Mouse (Mus musculus): Measurements from ENCODE around the gene Timm9. TPM values are rescaled to one million over a fixed set of nuclear protein-coding genes. Genes with fewer than 3 reads are reported as not detected.
A peak's percentile ranks its signal among the peaks of the same experiment; 100 is the strongest.

Timm9 gene
- 106 and 114 TPM in 2 replicates for polyA plus RNA-seq (2014; fragmentation: Nextera tagmentation; extraction: Ambion mirVana)

DNA sequence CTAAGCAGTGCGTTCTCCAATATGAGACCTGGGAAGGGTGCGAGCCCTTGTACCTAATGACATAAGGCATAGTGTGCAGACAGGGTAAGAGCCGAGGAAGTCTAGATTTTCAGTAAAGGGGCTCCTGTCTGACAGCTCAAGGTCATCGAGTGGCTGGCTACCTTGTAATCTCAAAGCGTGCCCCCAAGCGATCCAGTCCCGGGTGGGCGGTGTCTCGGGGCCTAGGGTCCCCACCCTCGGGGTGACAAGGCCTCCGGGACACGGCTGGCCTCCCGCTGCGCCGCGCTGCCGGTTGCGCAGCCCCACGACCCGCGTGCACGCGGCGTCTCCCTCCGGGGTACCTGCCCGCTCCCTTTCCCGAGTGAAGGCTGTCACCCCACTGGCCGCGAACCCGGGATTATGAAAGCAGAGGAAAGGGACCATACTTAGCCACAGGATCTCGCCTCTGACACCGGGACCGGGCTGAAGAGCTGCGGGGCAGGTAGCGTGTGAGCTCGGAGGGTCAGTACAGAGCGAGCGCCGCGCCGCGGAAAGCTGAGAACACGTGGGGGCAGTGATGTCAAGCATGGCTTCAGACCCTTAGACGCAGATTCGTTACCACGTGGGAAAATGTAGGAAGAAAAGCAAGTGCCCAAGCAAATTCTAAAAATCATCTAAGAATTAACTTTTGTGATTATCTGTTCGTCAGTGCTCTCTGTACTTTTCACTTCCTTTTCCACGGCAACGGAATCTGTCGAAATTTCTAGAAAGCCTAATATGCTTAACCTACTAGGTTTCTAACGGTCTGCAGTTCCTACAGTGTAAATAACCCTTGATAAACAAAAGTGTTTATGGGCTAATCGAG is at the start of gene Timm9, which contains the start of gene 2700049A03Rik:
Gene Timm9, minus strand, starts transcription at position 555 of the 844 bp plus-strand sequence.
Gene 2700049A03Rik, plus strand, starts transcription at position 719 of the 844 bp plus-strand sequence.
- DNase-seq (peak; percentile 90), ATAC-seq (ENCODE audit: low FRiP score, low TSS enrichment) (peak; percentile 94)
- peak within 1 kb of the TSS; percentile 81 for H3K4me2 ChIP-seq (ENCODE audit: low read length)
- H3K9me3 ChIP-seq (ENCODE audit: control insufficient read depth, low read length) = no peaks in the 10 kb centered on the region
- peak within 1 kb of the TSS; percentile 83 for H3K9ac ChIP-seq (replicated peaks; ENCODE audit: low read length)
- no peaks in the 10 kb centered on the region for H3K27me3 ChIP-seq (ENCODE audit: control insufficient read depth, insufficient read depth, low read length)
- H3K4me1 ChIP-seq (ENCODE audit: control insufficient read depth, insufficient read depth, low read length) = peaks cover 21% of the 10 kb centered on the region
- H3K4me3 ChIP-seq (replicated peaks; ENCODE audit: low read depth, low read length) = peak within 1 kb of the TSS; percentile 93
- H3K36me3 ChIP-seq (ENCODE audit: control insufficient read depth, insufficient read depth, low read length) = peaks cover 28% of the 10 kb centered on the region
- under 1% methylated on average over 52 of the region's 52 CpGs for WGBS
- peak within 1 kb of the TSS; percentile 76 for H3K27ac ChIP-seq (replicated peaks; ENCODE audit: low read depth, low read length)

DNA sequence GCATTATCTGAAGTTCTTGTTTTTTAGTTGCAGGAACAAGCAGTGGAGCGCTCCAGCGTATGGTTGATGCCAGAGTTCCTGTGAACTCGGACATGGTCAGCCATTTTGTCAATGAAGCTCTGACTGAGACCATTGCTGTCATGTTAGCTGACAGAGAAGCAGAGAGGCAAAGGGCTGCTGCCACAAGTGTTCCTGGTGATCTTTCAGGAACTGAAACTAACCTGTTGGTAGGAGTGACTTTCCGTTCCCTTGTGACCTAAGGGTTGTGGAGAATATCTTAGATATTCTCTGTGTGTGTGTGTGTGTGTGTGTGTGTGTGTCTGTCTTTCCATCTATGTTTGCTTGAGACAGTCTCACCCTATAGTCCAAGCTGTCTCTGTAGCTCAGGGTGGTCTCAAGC is 47.9 kb upstream of the Timm9 start:
- Histone ChIP-seq H3K9ac (replicated peaks; ENCODE audit: low read length) (no peak overlapping the region), H3K4me3 (replicated peaks; ENCODE audit: low read depth, low read length) (no peak overlapping the region), H3K4me2 (ENCODE audit: low read length) (no peak overlapping the region), H3K9me3 (ENCODE audit: control insufficient read depth, low read length) (no peaks in the 10 kb centered on the region), H3K36me3 (ENCODE audit: control insufficient read depth, insufficient read depth, low read length) (peaks cover 46% of the 10 kb centered on the region), H3K27me3 (ENCODE audit: control insufficient read depth, insufficient read depth, low read length) (no peaks in the 10 kb centered on the region), H3K27ac (replicated peaks; ENCODE audit: low read depth, low read length) (no peak overlapping the region), H3K4me1 (ENCODE audit: control insufficient read depth, insufficient read depth, low read length) (no peaks in the 10 kb centered on the region)
- DNase-seq = no peak
- WGBS = 99% methylated on average over 4 of the region's 4 CpGs
- no peak for ATAC-seq (ENCODE audit: low FRiP score, low TSS enrichment)

DNA sequence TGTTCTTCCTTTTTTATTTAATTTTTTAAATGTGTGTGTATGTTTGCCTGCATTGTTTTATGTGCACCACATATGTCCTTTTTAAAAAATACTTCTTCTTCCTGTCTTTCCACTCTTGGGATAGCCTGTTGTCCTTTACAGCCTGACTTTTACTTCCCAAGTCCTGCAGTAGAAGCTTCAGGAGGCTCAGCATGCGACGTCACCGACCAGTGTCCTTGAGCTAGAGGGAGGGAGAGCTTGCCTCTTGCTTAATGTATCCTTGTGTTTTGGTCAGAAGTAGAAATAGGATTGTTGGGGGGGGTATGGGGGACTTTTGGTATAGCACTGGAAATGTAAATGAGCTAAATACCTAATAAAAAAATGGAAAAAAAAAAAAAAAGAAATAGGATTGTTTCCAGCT is 47.3 kb upstream of the Timm9 start:
- Histone ChIP-seq H3K4me3 (replicated peaks; ENCODE audit: low read depth, low read length) (no peak overlapping the region), H3K9ac (replicated peaks; ENCODE audit: low read length) (no peak overlapping the region), H3K9me3 (ENCODE audit: control insufficient read depth, low read length) (no peaks in the 10 kb centered on the region), H3K4me2 (ENCODE audit: low read length) (no peak overlapping the region), H3K27me3 (ENCODE audit: control insufficient read depth, insufficient read depth, low read length) (no peaks in the 10 kb centered on the region), H3K27ac (replicated peaks; ENCODE audit: low read depth, low read length) (no peak overlapping the region), H3K4me1 (ENCODE audit: control insufficient read depth, insufficient read depth, low read length) (no peaks in the 10 kb centered on the region), H3K36me3 (ENCODE audit: control insufficient read depth, insufficient read depth, low read length) (peaks cover 47% of the 10 kb centered on the region)
- DNase-seq (no peak), ATAC-seq (ENCODE audit: low FRiP score, low TSS enrichment) (no peak)
- WGBS = 95% methylated on average over 3 of the region's 3 CpGs

DNA sequence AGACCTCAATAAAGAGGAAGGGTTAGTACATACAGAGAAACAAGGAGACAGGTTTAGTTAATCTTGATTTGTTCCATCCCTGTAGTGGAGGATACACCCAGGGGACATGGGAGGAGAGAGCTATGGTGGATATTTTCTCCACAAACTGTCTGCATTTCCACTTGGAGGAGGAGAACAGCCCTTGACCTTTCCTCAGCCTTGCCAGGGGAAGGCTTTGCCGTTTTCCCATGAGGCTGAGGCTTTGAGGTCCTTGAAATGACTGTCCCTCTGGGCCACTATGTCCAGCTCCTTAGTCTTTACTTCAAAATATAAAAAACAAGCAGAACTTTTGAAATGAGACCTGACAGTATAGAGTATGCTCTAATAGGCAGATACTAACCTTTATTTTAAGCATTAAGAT is 33.4 kb upstream of the Timm9 start:
- ATAC-seq (ENCODE audit: low FRiP score, low TSS enrichment) = no peak
- WGBS = 97% methylated on average over 1 of the region's 1 CpGs
- no peak for DNase-seq

DNA sequence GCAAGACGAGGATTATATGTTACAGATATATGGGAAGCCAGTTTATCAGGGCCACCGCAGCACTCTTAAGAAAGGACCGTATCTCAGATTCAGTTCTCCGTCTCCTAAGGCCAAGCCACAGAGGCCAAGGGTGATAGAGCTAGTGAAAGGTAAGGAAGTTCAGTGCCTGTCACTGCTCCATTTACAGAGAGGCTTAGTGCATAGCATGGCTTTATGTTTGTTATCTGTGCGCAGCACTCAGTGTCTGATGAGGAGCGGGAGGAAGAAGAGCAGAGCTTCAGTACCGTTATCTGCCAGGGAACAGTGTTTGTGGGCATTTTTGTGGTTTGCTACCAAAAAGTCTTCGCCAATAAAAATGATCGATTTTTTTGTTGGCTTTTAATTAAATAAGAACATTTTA is 27.9 kb upstream of the Timm9 start:
- no peak overlapping the region for H3K27ac ChIP-seq (replicated peaks; ENCODE audit: low read depth, low read length)
- peaks cover 73% of the 10 kb centered on the region for H3K36me3 ChIP-seq (ENCODE audit: control insufficient read depth, insufficient read depth, low read length)
- no peak for ATAC-seq (ENCODE audit: low FRiP score, low TSS enrichment)

More for the DNA sequence above, 33.4 kb upstream of the Timm9 start:
- Histone ChIP-seq H3K9me3 (ENCODE audit: control insufficient read depth, low read length) (no peaks in the 10 kb centered on the region), H3K9ac (replicated peaks; ENCODE audit: low read length) (no peak overlapping the region), H3K36me3 (ENCODE audit: control insufficient read depth, insufficient read depth, low read length) (peaks cover 65% of the 10 kb centered on the region), H3K27me3 (ENCODE audit: control insufficient read depth, insufficient read depth, low read length) (no peaks in the 10 kb centered on the region), H3K27ac (replicated peaks; ENCODE audit: low read depth, low read length) (no peak overlapping the region), H3K4me3 (replicated peaks; ENCODE audit: low read depth, low read length) (no peak overlapping the region), H3K4me2 (ENCODE audit: low read length) (no peak overlapping the region), H3K4me1 (ENCODE audit: control insufficient read depth, insufficient read depth, low read length) (no peaks in the 10 kb centered on the region)

DNA sequence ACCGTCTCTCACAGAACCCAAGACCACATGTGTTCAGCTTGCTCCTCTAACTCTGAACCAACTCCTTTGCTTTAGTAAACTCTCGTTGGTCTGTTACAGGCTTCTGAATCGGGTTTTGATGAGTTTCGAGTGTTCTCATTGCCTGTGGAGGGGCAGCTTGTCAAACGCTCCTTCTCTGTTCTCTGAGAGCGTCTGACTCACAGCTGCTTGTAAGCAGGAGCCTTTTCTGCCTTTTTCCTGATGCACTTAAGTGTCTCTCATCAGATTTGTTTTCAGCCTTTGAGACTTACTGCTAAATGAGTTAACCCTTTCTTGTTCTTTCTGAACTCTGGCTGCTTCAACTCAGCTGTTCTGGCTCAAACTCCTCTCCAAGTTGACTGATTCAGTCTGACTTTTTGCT is 21.5 kb upstream of the Timm9 start:
- H3K9me3 ChIP-seq (ENCODE audit: control insufficient read depth, low read length) = no peaks in the 10 kb centered on the region
- no peak overlapping the region for H3K4me2 ChIP-seq (ENCODE audit: low read length)
- DNase-seq (no peak), ATAC-seq (ENCODE audit: low FRiP score, low TSS enrichment) (no peak)
- H3K4me3 ChIP-seq (replicated peaks; ENCODE audit: low read depth, low read length) = no peak overlapping the region
- H3K36me3 ChIP-seq (ENCODE audit: control insufficient read depth, insufficient read depth, low read length) = peaks cover 79% of the 10 kb centered on the region
- no peak overlapping the region for H3K27ac ChIP-seq (replicated peaks; ENCODE audit: low read depth, low read length)
- no peaks in the 10 kb centered on the region for H3K4me1 ChIP-seq (ENCODE audit: control insufficient read depth, insufficient read depth, low read length)
- no peaks in the 10 kb centered on the region for H3K27me3 ChIP-seq (ENCODE audit: control insufficient read depth, insufficient read depth, low read length)
- 94% methylated on average over 6 of the region's 6 CpGs for WGBS
- no peak overlapping the region for H3K9ac ChIP-seq (replicated peaks; ENCODE audit: low read length)

More for the DNA sequence above, 27.9 kb upstream of the Timm9 start:
- H3K27me3 ChIP-seq (ENCODE audit: control insufficient read depth, insufficient read depth, low read length) = no peaks in the 10 kb centered on the region
- no peak overlapping the region for H3K4me3 ChIP-seq (replicated peaks; ENCODE audit: low read depth, low read length)
- DNase-seq = no peak
- H3K9me3 ChIP-seq (ENCODE audit: control insufficient read depth, low read length) = no peaks in the 10 kb centered on the region
- H3K9ac ChIP-seq (replicated peaks; ENCODE audit: low read length) = no peak overlapping the region
- H3K4me1 ChIP-seq (ENCODE audit: control insufficient read depth, insufficient read depth, low read length) = no peaks in the 10 kb centered on the region
- 96% methylated on average over 9 of the region's 9 CpGs for WGBS
- H3K4me2 ChIP-seq (ENCODE audit: low read length) = no peak overlapping the region

DNA sequence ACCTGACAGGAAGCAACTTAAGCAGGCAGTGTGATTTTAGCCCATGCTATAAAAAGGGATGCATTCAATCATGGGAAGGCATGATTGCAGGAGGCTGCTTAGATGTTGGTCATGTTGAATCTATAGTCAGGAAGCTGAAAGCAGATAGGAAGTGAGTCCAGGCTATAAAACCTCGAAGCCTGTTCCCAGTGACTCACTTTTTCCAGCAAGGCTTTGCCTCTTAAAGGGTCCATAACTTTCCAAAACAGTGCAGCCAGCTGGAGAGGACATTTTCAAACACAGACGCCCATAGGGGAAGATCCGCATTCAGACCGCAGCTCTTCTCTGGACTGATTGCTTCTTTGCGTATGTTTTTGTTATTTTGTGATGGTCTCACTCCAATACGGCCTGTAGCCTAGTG is 18.5 kb upstream of the Timm9 start:
- WGBS = 97% methylated on average over 6 of the region's 6 CpGs
- ATAC-seq (ENCODE audit: low FRiP score, low TSS enrichment) = no peak

DNA sequence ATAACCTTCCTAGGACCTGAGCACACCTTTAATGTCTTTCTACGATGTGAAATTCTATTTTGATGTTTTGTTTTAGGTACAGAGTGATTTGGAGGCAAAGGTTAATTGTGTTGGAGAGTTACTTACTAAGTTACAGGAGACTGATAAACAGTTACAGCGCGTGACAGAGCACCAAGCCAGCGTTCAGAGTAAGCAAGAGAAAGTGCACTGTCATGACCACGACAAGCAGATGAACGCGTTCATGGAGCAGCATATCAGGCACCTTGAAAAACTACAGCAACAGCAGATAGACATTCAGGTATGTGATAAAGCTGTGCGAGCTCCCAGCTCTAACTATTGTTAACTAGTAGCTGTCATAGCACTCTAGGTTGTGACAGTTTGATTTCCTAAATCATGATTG is 13.7 kb upstream of the Timm9 start:
- Histone ChIP-seq H3K27me3 (ENCODE audit: control insufficient read depth, insufficient read depth, low read length) (no peaks in the 10 kb centered on the region), H3K4me1 (ENCODE audit: control insufficient read depth, insufficient read depth, low read length) (no peaks in the 10 kb centered on the region), H3K4me2 (ENCODE audit: low read length) (no peak overlapping the region), H3K27ac (replicated peaks; ENCODE audit: low read depth, low read length) (no peak overlapping the region), H3K4me3 (replicated peaks; ENCODE audit: low read depth, low read length) (no peak overlapping the region), H3K36me3 (ENCODE audit: control insufficient read depth, insufficient read depth, low read length) (peaks cover 75% of the 10 kb centered on the region), H3K9me3 (ENCODE audit: control insufficient read depth, low read length) (no peaks in the 10 kb centered on the region), H3K9ac (replicated peaks; ENCODE audit: low read length) (no peak overlapping the region)
- DNase-seq (no peak), ATAC-seq (ENCODE audit: low FRiP score, low TSS enrichment) (no peak)
- WGBS = 95% methylated on average over 8 of the region's 8 CpGs

More for the DNA sequence above, 18.5 kb upstream of the Timm9 start:
- Histone ChIP-seq H3K9me3 (ENCODE audit: control insufficient read depth, low read length) (no peaks in the 10 kb centered on the region), H3K27me3 (ENCODE audit: control insufficient read depth, insufficient read depth, low read length) (no peaks in the 10 kb centered on the region), H3K4me3 (replicated peaks; ENCODE audit: low read depth, low read length) (no peak overlapping the region), H3K36me3 (ENCODE audit: control insufficient read depth, insufficient read depth, low read length) (peaks cover 75% of the 10 kb centered on the region), H3K9ac (replicated peaks; ENCODE audit: low read length) (no peak overlapping the region), H3K4me1 (ENCODE audit: control insufficient read depth, insufficient read depth, low read length) (no peaks in the 10 kb centered on the region), H3K27ac (replicated peaks; ENCODE audit: low read depth, low read length) (no peak overlapping the region), H3K4me2 (ENCODE audit: low read length) (no peak overlapping the region)
- no peak for DNase-seq

DNA sequence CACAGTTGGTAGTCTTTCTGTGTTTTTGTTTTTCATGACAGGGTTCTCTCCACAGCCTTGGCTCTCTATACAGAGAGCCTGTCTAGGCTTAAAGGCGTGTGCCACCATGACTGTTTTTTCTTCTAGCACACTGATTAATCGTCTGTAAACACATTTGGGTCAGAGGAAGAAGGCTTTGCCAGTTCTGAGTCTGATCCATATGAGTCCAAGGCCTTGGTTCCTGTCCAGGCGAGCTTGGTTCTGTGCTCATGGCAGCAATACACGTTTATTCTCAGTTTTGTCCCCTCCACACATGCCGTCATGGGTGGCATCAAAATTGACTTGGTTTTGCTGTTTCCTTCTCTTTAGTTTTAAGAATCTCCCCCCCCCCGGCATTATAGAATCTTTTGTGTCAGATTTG is 13.0 kb upstream of the Timm9 start:
- H3K27me3 ChIP-seq (ENCODE audit: control insufficient read depth, insufficient read depth, low read length) = no peaks in the 10 kb centered on the region
- no peak for ATAC-seq (ENCODE audit: low FRiP score, low TSS enrichment)
- no peak for DNase-seq
- no peak overlapping the region for H3K9ac ChIP-seq (replicated peaks; ENCODE audit: low read length)
- H3K36me3 ChIP-seq (ENCODE audit: control insufficient read depth, insufficient read depth, low read length) = peaks cover 75% of the 10 kb centered on the region
- no peaks in the 10 kb centered on the region for H3K4me1 ChIP-seq (ENCODE audit: control insufficient read depth, insufficient read depth, low read length)
- no peak overlapping the region for H3K4me3 ChIP-seq (replicated peaks; ENCODE audit: low read depth, low read length)
- no peaks in the 10 kb centered on the region for H3K9me3 ChIP-seq (ENCODE audit: control insufficient read depth, low read length)
- WGBS = 96% methylated on average over 6 of the region's 6 CpGs
- no peak overlapping the region for H3K4me2 ChIP-seq (ENCODE audit: low read length)
- no peak overlapping the region for H3K27ac ChIP-seq (replicated peaks; ENCODE audit: low read depth, low read length)
